Mouse (Mus musculus): ENCODE results near the gene Cdc14b.

GRCm38 (mm10) chr13:64180300-64180699, 94.8 kb downstream of the Cdc14b start:
- no peak for TF ChIP-seq GATA1 (IDR thresholded peaks at IDR 0.05; ENCODE audit: borderline replicate concordance, low read length)
- no peak for TF ChIP-seq FLI1 (IDR thresholded peaks at IDR 0.05; ENCODE audit: low read length)
